Mouse (Mus musculus) adrenal gland, postnatal 36 days (tissue): ENCODE measurements at regions not wholly inside any gene's neighbourhood (a gene's known extent, or its start where the extent isn't known, plus 50 kb on each side); places are given as distances from the start of the nearest gene placed in this dataset.
A peak's percentile ranks its signal among the peaks of the same experiment; 100 is the strongest.

ENCODE experiments used
- DNase-seq, 2 experiments: peaks; one replicate each; pipeline ENCODE4 v3.0.0; 2021; ENCODE audit warnings: mixed read lengths in 1 of 2

DNA sequence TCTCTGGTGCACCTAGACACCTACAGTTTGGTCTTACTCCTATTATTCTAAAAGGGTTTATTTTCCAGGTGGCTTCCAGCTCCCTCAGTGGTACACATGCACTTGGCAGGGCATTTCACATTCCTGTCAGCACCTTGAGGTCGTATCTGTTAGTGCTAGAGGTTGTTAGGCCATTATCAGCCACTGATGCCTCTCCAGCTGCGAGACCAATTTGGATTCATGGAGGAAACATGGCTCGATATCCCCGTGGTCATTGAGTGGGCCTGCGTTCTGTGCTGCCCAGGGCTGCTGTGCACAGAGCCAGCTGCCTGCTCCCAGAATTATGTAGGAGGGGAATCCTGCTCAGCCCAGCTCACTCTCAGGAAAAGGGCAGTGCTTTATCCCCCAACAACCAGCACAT lies 60.1 kb upstream of the Irx1 start:
- no peak for DNase-seq

DNA sequence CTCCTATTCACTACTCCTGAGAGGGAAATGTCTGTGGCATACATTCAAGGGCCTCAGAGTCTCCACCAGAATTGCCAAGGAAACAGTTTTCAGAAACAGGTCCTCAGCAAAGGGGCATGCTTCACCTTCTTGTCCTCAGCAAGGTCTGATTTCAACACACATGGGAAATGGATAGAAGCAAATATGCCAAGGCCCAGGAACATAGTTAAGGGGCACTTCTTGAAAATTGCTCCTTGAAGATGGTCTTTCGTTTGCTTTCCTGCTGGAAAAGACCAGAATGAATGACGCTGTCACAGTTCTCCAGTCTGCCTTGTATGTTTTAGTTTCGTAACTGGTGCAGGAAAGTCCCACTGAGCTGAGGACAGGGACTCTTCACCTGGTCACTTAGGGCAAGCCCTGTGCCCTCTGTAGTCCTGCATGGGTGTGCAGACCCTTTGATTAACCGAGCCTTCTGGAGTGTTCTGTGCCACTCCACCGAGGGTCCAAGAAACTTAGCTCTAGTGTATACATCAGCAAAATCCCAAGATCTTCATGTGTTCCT lies 80.5 kb upstream of the Irx1 start:
- DNase-seq = no peak

DNA sequence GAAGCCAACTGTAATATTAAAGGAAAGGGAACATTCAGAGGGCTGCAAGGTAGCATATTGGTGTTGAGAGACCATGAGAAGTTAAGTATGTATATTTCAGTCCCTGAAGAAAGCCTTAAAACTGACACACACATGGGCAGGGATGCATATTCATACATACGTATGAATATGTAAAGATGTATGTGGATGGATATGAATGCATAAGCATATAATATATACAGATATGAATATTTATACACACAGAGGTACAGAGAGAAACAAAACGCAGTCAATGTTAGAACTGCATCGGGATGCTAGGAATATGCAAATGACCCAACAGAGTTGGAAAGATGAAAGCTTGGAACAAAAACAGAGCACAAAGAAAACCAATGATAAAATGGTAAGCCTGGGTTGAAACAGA lies 92.9 kb upstream of the Irx1 start:
- no peak for DNase-seq

DNA sequence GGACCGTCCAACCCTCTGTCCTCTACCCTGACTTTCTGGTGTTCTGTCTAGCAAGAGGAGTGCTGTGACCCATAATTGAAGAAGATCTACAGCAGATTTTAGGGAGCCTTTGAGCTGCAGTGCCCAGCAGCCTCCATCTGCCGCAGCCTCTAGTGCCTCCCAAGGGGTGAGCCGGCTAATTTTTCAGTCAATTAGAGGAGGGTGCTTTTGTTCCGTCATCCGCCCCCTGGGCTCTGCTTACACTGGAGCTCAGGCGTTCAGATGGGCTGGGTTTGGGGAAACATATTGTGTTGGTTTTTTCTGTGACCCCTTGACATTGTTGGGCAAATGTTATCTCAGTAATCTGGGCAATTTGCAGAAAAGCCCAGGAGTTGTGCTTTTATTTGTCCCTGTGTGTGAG lies 98.1 kb upstream of the Irx1 start:
- DNase-seq = no peak

DNA sequence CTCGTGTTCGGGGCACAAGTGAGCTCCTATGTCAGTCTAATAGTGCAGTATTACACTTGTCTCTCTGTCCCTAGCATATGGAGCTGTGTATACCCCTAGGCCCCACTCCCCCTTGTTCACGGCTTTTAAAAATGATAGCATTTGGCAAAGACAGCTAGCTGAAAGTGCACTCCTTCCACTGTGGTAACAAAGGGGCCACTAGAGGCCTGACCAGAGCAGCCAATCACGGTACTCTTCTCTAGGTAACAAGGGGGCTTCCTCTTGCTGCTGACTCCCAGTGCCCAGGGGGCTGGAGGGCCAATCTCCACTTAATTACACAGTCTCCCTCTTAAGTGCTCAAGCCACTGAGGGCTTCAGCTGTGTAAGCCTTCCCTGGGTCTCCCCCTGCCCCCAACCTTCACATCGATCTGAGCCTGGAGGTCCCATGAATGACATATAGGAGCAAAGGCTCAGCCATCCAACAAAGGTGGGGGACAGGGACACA lies 99.8 kb upstream of the Irx1 start:
- no peak for DNase-seq

DNA sequence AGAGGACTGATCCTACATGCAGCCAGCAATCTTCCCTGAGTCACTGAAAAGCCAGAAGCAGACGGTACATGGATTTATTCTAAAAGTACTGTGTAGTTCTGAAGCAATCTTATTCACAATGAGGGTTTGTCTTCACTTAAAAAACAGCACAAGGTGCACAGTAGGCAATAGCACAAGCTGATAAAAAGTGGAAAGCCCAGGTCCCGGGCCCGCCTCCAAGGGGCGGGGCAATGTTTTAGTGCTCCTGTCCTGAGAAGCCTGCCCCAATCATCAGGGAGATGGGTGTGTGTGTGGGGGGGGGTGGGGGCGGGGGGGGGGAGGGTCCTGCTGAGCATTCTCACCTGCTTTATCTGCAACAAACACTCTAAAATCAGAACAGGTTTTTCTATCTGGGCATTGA lies 133.1 kb upstream of the Irx1 start:
- DNase-seq = no peak

DNA sequence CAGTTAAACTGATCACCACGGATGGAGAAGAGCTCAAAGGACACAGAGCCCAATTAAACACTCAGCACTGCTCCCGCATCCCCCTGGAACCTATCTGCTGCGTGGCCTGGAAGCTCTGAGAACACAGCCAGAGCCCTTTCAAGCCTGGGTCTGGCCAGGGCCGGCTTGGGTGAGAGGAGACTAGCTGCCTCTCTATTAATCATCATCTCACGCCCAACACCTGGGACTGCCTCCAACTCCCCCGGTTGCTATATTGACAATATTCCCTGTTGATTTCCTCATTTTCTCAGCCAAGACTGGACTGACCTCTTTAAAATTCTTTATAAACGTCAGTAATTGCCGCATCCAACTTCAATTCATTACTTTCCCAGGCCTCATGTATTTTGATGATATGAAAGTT lies 133.7 kb upstream of the Irx1 start:
- no peak for DNase-seq

DNA sequence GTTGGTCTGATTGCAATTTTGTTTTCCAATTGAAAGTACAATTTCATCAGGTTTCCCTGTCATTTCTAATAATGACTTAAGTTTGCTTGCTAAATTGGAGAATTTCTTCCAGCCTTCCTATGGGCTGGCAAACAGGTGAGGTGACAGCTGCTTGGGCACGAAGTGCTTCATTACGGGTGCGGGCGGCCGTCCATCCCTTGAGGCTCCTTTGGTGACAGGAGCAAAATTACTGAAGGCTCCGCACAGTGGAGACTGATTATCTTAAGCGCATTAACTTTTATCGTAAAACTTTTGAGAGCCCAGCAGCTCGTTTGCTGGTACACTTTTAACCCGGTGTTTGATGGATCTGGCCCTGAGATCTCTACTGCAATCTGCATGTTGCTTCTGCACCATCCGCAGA lies 134.3 kb upstream of the Irx1 start:
- DNase-seq = no peak

DNA sequence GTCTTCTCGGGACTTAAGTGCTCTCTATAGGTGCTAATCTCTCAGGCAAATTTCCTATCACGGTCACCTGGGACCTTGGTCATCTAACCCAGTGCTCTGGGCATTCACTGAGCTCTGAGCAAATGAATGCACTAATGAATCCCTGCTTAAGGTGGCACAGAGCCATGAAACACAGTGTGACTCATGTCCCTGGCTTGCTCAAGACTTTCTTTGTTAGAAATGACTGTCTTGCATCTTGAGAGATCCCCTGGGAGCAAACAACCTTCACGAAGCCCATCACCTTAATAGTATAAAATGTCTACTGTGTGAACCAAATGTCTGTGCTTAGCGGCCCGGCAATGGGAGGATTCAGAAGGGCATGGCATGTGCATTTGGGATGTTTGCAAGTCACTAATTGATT lies 137.2 kb upstream of the Irx1 start:
- peak in 1 of 2 experiments; percentile 21 for DNase-seq

DNA sequence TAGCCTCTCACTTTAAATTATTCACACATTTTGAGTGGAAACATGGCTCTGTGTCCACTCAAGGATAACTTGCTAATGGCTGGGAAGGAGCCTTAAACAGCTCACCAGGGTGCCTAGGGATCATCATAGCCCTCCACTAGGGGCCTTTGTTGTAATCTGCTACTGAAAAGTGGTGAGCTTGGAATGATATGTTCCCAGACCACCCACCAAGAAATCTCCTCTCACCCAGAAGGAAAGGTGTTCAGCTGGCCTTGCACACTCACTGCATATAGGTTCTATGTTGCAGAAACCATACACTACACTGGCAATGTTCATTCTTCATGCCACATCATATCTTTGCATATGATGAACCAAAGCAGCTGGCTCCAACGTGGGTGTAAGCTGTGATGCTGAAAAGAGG lies 145.1 kb upstream of the Irx1 start:
- no peak for DNase-seq

DNA sequence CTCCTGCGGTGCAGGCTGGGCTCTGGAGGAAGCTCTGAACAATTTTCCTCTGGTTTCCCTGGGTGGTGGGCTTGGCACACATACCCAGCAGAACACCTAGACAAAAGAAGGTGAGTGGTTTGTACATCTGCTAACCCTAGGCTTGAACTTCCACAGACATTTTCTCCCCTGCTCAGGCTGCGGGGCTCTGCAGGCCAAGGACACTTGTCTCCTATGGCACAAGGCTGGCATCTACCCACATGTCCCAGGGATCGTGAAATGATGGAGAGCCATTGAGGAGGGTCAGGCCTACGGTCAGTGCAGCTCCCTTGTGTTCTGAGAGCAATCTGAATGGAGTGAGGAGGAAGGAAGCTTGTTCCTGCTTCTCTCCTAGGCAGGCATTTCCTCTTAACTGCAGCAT lies 150.4 kb upstream of the Irx1 start:
- DNase-seq = no peak

DNA sequence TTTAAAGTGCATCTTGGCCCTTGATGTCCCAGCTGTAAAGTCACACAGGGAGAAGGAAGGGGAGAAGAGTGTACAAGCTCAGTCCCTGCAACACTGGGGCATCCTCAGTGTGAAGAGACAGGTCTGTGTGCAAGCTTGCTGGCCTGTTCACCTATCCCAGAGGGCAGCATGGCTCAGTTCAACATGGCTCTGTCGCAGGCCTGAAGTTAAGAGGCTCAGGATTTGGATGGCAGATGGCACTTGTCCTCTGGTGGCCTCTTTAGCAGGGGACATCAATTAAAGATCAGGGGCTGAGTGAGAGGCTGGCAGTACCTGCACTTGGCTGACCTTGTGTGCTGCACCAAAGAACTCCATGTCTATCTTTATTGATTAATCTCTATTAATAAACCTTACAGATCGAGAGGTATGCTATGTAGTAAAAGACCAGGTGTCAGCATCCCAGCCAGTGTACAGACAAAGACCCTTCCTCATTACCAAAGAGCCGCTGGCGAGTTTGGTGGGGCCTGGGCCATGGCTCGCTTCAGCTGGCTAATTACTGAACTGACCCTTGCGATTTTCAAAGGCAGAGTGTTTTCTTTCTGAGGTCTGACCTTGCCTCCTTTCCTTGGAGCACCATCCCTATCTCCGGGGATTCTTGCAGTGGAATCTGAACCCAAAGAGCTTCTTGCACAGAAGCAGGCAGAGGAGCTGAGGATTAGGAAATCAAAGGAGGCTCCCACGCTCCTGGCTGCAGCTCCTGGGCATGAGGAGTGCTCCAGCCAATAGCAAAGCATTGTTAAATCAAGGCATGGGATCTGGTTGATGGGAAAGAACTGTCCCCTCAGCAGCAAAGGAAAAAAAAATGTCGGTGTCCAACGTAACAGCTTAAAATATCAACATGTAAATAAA lies 151.5 kb upstream of the Irx1 start:
- DNase-seq = no peak

DNA sequence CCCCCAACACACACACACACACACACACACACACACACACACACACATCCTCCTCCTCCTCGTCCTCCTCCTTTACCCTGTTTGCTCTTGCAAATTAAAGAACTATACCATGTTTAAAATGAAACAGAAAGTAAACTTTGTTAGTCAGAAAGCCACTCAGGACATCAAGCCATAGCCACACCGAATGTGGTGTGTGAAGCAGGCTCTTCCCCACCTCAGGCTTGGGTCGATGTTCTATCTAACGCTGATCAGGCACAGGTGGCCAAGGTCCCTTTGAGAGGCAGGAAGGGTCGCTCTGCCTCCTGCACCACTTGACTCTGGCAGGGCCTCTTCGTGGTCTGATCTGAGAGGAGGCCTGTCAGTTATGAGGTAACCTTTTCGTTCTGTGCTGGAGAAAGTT lies 156.9 kb upstream of the Irx1 start:
- no peak for DNase-seq

DNA sequence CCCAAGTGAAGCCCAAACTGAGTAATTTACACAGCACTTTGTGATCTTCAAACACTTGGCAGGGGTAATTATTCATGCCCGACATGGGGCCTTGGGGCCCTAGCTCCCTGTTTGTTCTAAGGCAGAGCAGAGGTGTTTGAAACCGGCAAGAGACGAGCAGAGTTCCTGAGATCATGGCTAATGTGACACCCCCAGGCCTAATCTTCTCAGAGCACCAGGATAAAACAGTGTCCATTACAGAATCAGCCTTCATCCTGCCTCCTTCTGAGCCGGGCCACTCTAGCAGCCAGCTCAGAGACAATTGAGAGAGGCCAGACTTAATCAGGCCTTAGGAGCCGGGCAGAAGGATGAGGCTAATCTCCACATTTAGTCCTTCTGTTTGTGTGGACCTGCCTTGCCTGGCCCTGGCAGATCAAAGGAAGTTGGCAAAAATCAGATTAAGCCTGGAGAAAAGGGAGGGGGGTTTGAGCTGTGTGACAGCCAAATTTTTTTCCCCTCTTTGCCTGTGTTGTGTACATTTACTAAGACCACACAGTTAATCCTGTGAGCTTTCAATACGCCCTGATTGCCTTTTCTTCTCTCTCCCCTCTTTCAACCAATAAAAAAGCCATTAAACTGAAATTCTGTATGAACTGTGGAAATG lies 157.5 kb upstream of the Irx1 start:
- no peak for DNase-seq

DNA sequence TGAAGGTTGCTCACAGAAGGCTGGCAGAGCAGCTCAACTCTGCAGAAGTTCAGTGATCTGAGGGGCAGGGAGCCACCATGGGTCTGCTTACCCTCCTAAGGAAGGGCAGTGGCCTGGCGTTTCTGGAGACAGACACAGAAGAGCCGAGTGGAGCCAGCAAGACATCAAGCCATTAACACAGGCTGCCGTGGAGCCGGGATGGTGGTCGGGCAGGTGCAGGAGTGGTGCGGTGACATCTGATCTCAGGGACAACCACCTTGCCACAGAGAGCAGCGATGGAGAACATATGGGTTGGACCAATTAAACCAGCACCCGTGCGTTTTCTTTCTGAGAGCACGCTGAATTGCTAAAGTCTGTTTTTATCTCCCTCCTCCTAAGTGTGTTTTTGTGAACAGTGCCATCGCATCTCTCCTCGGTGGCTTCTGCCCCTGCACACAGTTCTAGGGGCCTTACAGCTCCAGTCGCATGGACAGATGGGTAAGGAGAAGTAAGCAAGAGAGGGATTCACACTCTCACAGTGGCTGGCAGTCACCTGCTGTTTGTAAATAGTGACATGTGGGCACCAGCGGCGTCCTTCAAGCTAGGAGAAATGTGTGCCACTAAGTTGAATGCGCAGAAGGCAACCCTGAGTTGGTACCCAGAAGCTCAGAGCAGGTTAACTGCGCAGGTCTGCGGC lies 158.2 kb upstream of the Irx1 start:
- no peak for DNase-seq

DNA sequence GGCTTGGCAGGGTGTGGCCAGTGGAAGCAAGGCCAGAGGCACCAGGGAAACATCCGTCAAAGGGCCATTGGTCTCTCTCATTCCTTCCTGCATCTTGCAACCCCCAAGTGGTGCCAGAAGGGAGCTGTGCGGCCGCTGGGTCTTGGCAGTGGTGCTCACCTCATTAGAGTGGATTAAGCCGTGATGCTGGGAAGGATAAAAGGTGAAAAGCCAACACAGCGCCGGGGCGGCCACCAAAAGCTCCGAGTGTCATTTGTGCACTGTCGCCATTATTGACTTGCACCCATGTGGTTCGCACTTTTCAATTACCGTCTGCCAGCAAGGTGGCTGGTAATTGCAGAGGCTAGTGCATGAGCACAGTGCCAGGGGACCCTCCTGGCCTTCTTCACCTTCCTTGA lies 158.7 kb upstream of the Irx1 start:
- DNase-seq = no peak

DNA sequence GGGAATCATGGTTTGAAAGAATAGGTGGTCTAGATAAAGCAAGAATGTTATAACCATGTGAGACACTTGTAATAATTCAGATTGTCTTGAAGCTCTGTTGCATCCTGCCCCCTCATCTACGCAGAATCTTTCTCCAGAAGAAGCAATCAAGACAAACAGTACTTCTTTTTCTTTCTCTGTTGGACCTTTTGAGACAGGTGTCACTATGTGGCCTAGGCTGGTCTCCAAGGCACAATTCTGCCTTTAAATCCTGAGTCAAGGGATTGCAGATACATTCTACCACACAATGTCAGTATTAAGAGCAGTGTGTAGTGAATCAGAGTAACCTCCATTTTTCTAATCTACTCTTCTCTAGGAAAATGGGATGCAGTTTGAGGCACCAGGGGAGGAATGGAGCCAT lies 164.8 kb upstream of the Irx1 start:
- DNase-seq = no peak

DNA sequence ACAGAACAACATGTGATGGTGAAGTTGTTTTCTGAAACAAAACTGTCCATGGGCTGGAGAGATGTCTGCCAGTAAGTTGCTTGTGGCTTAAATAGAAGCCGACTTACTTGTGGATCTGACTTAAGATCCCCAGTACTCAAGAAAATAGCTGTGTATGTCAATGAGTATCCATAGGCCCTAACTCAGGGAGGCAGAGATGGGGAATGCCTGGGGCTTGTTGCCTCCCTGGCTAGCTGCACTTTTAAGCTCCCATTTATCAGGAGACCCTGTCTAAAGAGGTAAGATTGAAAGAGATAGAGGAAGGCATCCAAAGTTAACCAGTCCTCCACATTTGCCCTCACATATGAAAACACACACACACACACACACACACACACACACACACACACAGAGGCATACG lies 167.8 kb upstream of the Irx1 start:
- DNase-seq = no peak

DNA sequence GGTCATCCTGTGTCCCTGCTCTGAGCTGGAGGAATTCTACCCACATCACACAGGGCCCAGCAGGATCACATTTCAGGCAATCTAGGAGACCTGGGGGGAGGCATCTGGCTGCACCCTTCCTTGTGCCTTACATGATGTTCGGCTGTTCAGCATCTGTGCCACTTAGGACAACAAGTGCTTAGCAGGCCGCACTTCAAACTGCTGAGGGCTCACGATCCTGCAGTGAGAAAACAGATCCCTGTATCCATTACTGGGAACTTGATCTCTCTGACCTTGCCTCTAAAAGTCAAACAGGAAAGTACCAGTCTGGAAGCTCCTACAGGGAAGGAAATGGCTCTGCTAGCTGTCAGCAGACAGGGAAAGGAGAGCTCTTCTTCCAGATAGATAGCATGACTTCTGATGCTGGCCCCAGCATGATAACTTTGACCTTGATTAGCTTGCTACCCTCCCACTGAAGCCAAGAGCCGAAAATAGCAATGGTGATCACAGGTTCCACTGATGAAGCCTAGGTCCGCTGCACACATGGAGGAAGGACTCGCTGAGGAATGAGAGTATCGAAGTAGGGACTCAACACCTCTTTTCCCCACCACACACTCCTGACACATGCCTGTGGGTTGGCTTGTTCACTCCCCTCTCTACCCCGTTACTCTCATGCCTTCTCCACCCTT lies 170.7 kb upstream of the Irx1 start:
- no peak for DNase-seq

DNA sequence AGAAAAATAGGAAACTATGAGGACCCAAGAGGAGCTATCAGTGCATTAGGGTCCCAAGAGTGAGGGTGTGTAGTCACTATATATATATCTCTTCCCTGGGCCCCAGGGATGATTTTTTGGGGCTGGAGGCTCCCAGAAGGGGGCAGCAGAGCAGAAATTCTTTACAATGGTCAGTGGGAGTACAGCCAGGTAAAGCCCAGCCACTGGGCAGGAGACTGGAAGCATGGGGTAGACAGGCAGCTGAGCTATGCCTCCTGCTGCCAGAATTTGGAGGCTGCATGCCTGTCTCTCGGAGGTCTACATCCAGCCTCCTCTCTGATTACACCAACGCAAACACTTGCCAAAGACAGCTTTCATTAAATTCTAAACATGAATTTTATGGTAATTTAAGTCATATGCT lies 202.7 kb upstream of the Irx1 start:
- DNase-seq = no peak

DNA sequence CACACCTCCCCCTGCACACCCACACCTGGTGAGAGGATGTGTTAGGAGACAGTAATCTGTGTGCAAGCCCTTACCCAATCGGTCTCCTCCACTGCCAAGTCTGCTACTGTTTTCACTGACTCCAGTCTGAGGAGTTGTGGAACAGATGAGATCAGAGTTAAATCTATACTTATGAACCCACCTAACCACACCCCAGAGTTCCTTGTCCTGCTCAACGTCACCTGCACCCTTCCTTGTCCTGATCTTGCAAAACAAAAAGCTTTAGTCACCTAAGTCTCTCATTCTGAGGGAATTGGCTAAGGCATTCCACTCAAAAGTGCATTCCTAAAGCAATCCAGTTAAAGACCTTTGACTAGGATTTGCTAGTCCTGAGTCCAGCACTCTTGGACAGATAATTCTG lies 203.9 kb upstream of the Irx1 start:
- DNase-seq = no peak

DNA sequence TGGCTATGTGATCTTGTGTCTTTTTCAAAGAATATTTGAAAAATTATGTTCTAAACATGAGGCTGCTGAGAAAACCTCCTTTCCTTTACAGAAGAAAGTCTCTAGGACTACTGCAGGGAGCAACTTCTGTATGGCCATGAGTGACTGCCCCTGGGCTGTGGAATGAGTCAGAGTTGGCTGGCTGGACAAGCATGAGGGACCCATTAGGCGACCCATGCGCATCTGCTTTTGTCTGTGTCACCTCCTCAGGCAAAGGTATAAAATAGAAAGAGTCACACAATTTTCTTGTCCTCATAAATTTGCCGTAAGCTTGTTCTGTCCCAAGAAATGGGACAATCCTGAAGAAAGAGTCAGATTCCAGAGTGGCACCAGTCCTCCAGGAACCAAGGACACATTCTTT lies 220.1 kb upstream of the Irx1 start:
- no peak for DNase-seq
